Mouse (Mus musculus): ENCODE data around the gene Htr7. TPM values are rescaled to one million over a fixed set of nuclear protein-coding genes. Genes with fewer than 3 reads are reported as not detected.

The Htr7 gene
- polyA plus RNA-seq, 1 experiment from 2014 or later, result 0.32 TPM

- no peaks in the 10 kb centered on the region for H3K9me3 ChIP-seq (ENCODE audit: control insufficient read depth, low read length)
- H3K9ac ChIP-seq (ENCODE audit: low read depth, low read length), result no peak overlapping the region
- 65% methylated on average over 6 of the region's 6 CpGs for WGBS
- no peaks in the 10 kb centered on the region for H3K36me3 ChIP-seq (ENCODE audit: control insufficient read depth, insufficient read depth, low read length)
- ATAC-seq (ENCODE audit: low FRiP score) (no peak), DNase-seq (ENCODE audit: low spot score) (no peak)
- H3K4me1 ChIP-seq (replicated peaks; ENCODE audit: control insufficient read depth, insufficient read depth, low read length), result no peaks in the 10 kb centered on the region
- no peaks in the 10 kb centered on the region for H3K27me3 ChIP-seq (ENCODE audit: control insufficient read depth, insufficient read depth, low read length)
- no peak overlapping the region for H3K4me2 ChIP-seq (replicated peaks; ENCODE audit: low read depth, low read length)
- no peak overlapping the region for H3K4me3 ChIP-seq (ENCODE audit: low read depth, low read length)
- H3K27ac ChIP-seq (ENCODE audit: low read depth, low read length), result no peak overlapping the region
Observed at GRCm38 (mm10) chr19:36000955-36001354, 56.4 kb downstream of the Htr7 start.

- Histone ChIP-seq H3K27ac (ENCODE audit: low read depth, low read length) (no peak overlapping the region), H3K9ac (ENCODE audit: low read depth, low read length) (no peak overlapping the region), H3K27me3 (ENCODE audit: control insufficient read depth, insufficient read depth, low read length) (no peaks in the 10 kb centered on the region), H3K4me2 (replicated peaks; ENCODE audit: low read depth, low read length) (no peak overlapping the region), H3K9me3 (ENCODE audit: control insufficient read depth, low read length) (no peaks in the 10 kb centered on the region), H3K4me3 (ENCODE audit: low read depth, low read length) (no peak overlapping the region), H3K36me3 (ENCODE audit: control insufficient read depth, insufficient read depth, low read length) (no peaks in the 10 kb centered on the region), H3K4me1 (replicated peaks; ENCODE audit: control insufficient read depth, insufficient read depth, low read length) (no peaks in the 10 kb centered on the region)
- WGBS, result 73% methylated on average over 3 of the region's 3 CpGs
- DNase-seq (ENCODE audit: low spot score) (no peak), ATAC-seq (ENCODE audit: low FRiP score) (no peak)
Observed at GRCm38 (mm10) chr19:35997384-35997783, 59.9 kb downstream of the Htr7 start.

GRCm38 (mm10) chr19:35987461-35987860 lies 69.8 kb downstream of the Htr7 start:
- ATAC-seq (ENCODE audit: low FRiP score) (no peak), DNase-seq (ENCODE audit: low spot score) (no peak)
- H3K9me3 ChIP-seq (ENCODE audit: control insufficient read depth, low read length), result no peaks in the 10 kb centered on the region
- no peaks in the 10 kb centered on the region for H3K4me1 ChIP-seq (replicated peaks; ENCODE audit: control insufficient read depth, insufficient read depth, low read length)
- H3K4me3 ChIP-seq (ENCODE audit: low read depth, low read length), result no peak overlapping the region
- H3K36me3 ChIP-seq (ENCODE audit: control insufficient read depth, insufficient read depth, low read length), result no peaks in the 10 kb centered on the region
- no peak overlapping the region for H3K27ac ChIP-seq (ENCODE audit: low read depth, low read length)
- no peak overlapping the region for H3K4me2 ChIP-seq (replicated peaks; ENCODE audit: low read depth, low read length)
- no peaks in the 10 kb centered on the region for H3K27me3 ChIP-seq (ENCODE audit: control insufficient read depth, insufficient read depth, low read length)
- no peak overlapping the region for H3K9ac ChIP-seq (ENCODE audit: low read depth, low read length)
- 92% methylated on average over 1 of the region's 1 CpGs for WGBS

- Histone ChIP-seq H3K4me2 (replicated peaks; ENCODE audit: low read depth, low read length) (no peak overlapping the region), H3K4me1 (replicated peaks; ENCODE audit: control insufficient read depth, insufficient read depth, low read length) (no peaks in the 10 kb centered on the region), H3K9ac (ENCODE audit: low read depth, low read length) (no peak overlapping the region), H3K27me3 (ENCODE audit: control insufficient read depth, insufficient read depth, low read length) (no peaks in the 10 kb centered on the region), H3K9me3 (ENCODE audit: control insufficient read depth, low read length) (no peaks in the 10 kb centered on the region), H3K36me3 (ENCODE audit: control insufficient read depth, insufficient read depth, low read length) (no peaks in the 10 kb centered on the region), H3K4me3 (ENCODE audit: low read depth, low read length) (no peak overlapping the region), H3K27ac (ENCODE audit: low read depth, low read length) (no peak overlapping the region)
- no peak for DNase-seq (ENCODE audit: low spot score)
- ATAC-seq (ENCODE audit: low FRiP score), result no peak
Observed at GRCm38 (mm10) chr19:35974681-35975080, 82.6 kb downstream of the Htr7 start.

GRCm38 (mm10) chr19:35957656-35958055 lies 99.7 kb downstream of the Htr7 start:
- H3K4me3 ChIP-seq (ENCODE audit: low read depth, low read length), result no peak overlapping the region
- no peak overlapping the region for H3K27ac ChIP-seq (ENCODE audit: low read depth, low read length)
- H3K36me3 ChIP-seq (ENCODE audit: control insufficient read depth, insufficient read depth, low read length), result no peaks in the 10 kb centered on the region
- no peak for ATAC-seq (ENCODE audit: low FRiP score)
- 90% methylated on average over 5 of the region's 5 CpGs for WGBS
- H3K9me3 ChIP-seq (ENCODE audit: control insufficient read depth, low read length), result no peaks in the 10 kb centered on the region
- no peak overlapping the region for H3K9ac ChIP-seq (ENCODE audit: low read depth, low read length)
- no peaks in the 10 kb centered on the region for H3K4me1 ChIP-seq (replicated peaks; ENCODE audit: control insufficient read depth, insufficient read depth, low read length)
- DNase-seq (ENCODE audit: low spot score), result no peak
- no peaks in the 10 kb centered on the region for H3K27me3 ChIP-seq (ENCODE audit: control insufficient read depth, insufficient read depth, low read length)
- no peak overlapping the region for H3K4me2 ChIP-seq (replicated peaks; ENCODE audit: low read depth, low read length)

- Histone ChIP-seq H3K27me3 (ENCODE audit: control insufficient read depth, insufficient read depth, low read length) (no peaks in the 10 kb centered on the region), H3K9ac (ENCODE audit: low read depth, low read length) (no peak overlapping the region), H3K9me3 (ENCODE audit: control insufficient read depth, low read length) (no peaks in the 10 kb centered on the region), H3K4me1 (replicated peaks; ENCODE audit: control insufficient read depth, insufficient read depth, low read length) (no peaks in the 10 kb centered on the region), H3K4me3 (ENCODE audit: low read depth, low read length) (no peak overlapping the region), H3K27ac (ENCODE audit: low read depth, low read length) (no peak overlapping the region), H3K4me2 (replicated peaks; ENCODE audit: low read depth, low read length) (no peak overlapping the region), H3K36me3 (ENCODE audit: control insufficient read depth, insufficient read depth, low read length) (no peaks in the 10 kb centered on the region)
- ATAC-seq (ENCODE audit: low FRiP score) (no peak), DNase-seq (ENCODE audit: low spot score) (no peak)
- 88% methylated on average over 13 of the region's 13 CpGs for WGBS
Observed at GRCm38 (mm10) chr19:35955698-35956097, 101.6 kb downstream of the Htr7 start.

- 77% methylated on average over 1 of the region's 1 CpGs for WGBS
- no peak overlapping the region for H3K9ac ChIP-seq (ENCODE audit: low read depth, low read length)
- H3K4me1 ChIP-seq (replicated peaks; ENCODE audit: control insufficient read depth, insufficient read depth, low read length), result no peaks in the 10 kb centered on the region
- ATAC-seq (ENCODE audit: low FRiP score) (no peak), DNase-seq (ENCODE audit: low spot score) (no peak)
- H3K4me2 ChIP-seq (replicated peaks; ENCODE audit: low read depth, low read length), result no peak overlapping the region
- no peaks in the 10 kb centered on the region for H3K9me3 ChIP-seq (ENCODE audit: control insufficient read depth, low read length)
- H3K36me3 ChIP-seq (ENCODE audit: control insufficient read depth, insufficient read depth, low read length), result no peaks in the 10 kb centered on the region
- H3K4me3 ChIP-seq (ENCODE audit: low read depth, low read length), result no peak overlapping the region
- H3K27ac ChIP-seq (ENCODE audit: low read depth, low read length), result no peak overlapping the region
- H3K27me3 ChIP-seq (ENCODE audit: control insufficient read depth, insufficient read depth, low read length), result no peaks in the 10 kb centered on the region
Observed at GRCm38 (mm10) chr19:35949888-35950287, 107.4 kb downstream of the Htr7 start.

GRCm38 (mm10) chr19:35924961-35925495 lies 132.3 kb downstream of the Htr7 start:
- Histone ChIP-seq H3K4me2 (replicated peaks; ENCODE audit: low read depth, low read length) (no peak overlapping the region), H3K4me1 (replicated peaks; ENCODE audit: control insufficient read depth, insufficient read depth, low read length) (no peaks in the 10 kb centered on the region), H3K9me3 (ENCODE audit: control insufficient read depth, low read length) (no peaks in the 10 kb centered on the region), H3K27ac (ENCODE audit: low read depth, low read length) (no peak overlapping the region), H3K4me3 (ENCODE audit: low read depth, low read length) (no peak overlapping the region), H3K27me3 (ENCODE audit: control insufficient read depth, insufficient read depth, low read length) (no peaks in the 10 kb centered on the region), H3K36me3 (ENCODE audit: control insufficient read depth, insufficient read depth, low read length) (no peaks in the 10 kb centered on the region), H3K9ac (ENCODE audit: low read depth, low read length) (no peak overlapping the region)
- ATAC-seq (ENCODE audit: low FRiP score) (no peak), DNase-seq (ENCODE audit: low spot score) (no peak)
- 61% methylated on average over 3 of the region's 3 CpGs for WGBS

- Histone ChIP-seq H3K4me2 (replicated peaks; ENCODE audit: low read depth, low read length) (no peak overlapping the region), H3K9me3 (ENCODE audit: control insufficient read depth, low read length) (no peaks in the 10 kb centered on the region), H3K36me3 (ENCODE audit: control insufficient read depth, insufficient read depth, low read length) (no peaks in the 10 kb centered on the region), H3K4me1 (replicated peaks; ENCODE audit: control insufficient read depth, insufficient read depth, low read length) (no peaks in the 10 kb centered on the region), H3K9ac (ENCODE audit: low read depth, low read length) (no peak overlapping the region), H3K4me3 (ENCODE audit: low read depth, low read length) (no peak overlapping the region), H3K27me3 (ENCODE audit: control insufficient read depth, insufficient read depth, low read length) (no peaks in the 10 kb centered on the region), H3K27ac (ENCODE audit: low read depth, low read length) (no peak overlapping the region)
- no peak for ATAC-seq (ENCODE audit: low FRiP score)
- DNase-seq (ENCODE audit: low spot score), result no peak
- WGBS, result 62% methylated on average over 5 of the region's 5 CpGs
Observed at GRCm38 (mm10) chr19:35924418-35924817, 132.9 kb downstream of the Htr7 start.

Measured in hindbrain, embryonic 11.5 days (tissue).